Mouse (Mus musculus): ENCODE measurements around the gene Cavin2.

Cavin2 gene

DNA sequence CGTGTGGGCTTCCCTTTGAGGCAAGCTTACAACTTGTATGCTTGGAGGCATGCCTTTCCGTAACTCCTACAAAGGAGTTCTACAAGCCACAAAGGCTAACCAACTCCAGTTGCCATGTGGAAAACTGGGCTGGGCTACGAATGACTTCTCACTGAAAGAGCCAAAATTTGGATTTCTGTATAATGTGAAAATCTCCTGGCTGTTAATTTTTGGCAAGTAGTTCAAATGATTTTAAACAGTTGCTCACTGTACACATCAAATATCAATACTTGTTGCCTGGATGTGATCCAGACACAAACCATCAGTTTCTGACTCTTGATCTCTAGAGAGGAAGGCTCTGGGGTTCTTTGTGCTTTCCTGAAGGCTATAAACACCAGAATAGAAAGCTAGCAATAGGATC is 18.1 kb downstream of the Cavin2 start:
- no peak for DNase-seq (ENCODE audit: low spot score in 2 of 2)

DNA sequence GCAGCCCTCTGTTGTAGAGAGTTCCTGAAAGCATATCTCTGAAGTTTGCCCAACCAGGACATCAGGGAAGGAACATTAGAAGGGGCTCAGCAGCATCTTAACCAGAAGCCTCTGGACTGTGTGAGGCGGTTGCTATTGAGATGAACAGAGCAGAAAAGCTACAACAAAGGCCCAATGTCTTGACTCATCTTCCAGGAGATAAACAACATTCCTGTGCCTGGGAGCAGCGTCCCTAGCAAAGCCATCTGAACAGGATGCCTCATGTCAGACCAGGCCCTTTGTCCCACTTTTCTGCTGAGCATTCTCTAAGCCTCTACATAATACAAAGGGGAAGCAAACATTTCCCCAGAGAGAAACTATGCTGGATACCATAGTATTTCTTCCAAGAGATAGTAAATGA is 26.6 kb downstream of the Cavin2 start:
- DNase-seq (ENCODE audit: low spot score in 2 of 2) = no peak

DNA sequence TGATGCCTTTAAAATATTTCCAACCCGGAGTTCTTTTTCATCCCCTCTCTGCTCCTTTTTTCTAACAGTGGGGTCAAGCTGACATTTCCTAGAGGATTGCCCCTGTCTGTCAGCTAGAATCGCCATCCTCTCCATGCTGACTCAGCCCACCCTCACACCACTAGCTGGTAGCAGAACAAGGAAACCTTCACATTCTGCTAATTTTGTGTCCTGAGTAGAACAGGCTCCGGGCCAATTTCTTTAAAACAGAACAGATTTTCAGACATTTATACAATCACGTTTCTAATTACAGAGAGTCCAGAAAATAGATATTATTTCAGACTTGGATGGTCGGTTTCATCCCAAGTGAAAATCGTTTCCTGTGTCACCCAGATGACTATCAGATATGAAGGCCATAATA is 34.6 kb downstream of the Cavin2 start:
- no peak for DNase-seq (ENCODE audit: low spot score in 2 of 2)

DNA sequence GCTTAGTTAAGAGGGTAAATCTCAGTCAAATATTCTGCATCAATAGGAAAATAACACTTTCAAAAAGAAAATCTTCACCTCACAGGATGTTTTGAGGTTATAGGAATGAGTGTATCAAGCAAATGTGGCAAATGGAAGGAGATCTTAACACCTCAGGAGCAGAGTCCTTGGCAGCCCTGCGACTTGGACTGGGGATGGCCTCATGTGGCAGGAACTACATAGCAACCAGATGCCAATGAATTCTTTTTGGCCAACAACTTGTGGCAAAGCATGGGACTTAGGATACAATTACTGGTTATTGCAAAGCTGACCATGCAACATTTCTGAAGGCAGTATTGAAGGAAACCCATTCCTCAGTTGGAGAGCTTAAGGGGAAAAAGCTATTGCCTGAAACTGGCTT is 39.6 kb downstream of the Cavin2 start:
- DNase-seq (ENCODE audit: low spot score in 2 of 2) = no peak

DNA sequence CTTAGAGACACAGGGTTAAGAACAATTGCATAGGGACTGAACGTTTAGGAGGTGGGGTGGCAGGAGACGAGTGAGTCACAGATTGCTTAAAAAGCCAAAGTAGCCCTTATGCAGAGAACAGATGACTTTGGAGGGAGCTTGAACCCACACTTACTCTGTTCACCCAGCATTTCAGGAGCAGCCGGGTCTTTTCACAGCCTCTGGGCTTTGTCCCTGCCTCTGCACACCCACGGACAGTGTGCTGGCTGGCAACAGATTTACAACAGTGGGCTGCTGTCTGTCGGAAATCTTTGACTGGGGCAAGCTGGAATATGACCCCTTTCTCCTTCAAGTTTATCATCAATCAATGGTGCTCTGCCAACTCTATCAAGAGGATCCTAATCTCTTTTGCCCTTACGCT is 44.1 kb downstream of the Cavin2 start:
- no peak for DNase-seq (ENCODE audit: low spot score in 2 of 2)

DNA sequence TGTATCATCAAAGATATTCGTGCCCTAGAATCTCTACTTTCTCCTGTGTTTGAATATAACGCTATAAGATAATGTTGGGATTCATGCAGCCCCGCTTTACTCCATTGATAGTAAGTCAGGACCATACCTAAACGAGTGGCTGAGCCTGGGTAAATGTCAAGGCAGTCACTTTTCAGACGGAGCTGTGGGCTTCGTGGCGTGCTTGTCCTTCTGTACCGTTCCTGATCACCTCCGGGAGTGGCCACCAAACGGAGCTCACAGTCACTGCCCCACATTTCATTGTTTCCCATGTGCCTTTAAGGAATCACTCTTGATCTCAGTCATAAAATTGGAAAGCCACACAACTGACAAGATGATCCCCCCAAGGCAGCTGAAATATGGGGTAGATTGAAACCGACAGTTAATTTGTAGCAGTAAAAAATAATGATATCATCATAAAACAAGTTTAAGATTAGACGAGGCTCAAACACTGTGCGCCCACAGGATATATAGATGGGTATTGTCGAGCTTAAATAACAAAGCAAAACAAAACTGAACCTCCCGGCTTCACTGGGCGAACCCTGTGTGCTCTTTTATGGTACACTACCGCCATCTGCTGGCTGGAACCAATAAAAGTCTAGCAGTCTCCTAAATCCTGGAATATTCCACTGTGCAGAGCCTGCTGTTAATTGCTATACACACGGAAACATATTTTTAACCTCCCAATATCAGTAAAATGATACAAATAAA is 44.8 kb downstream of the Cavin2 start:
- peak in 1 of 2 experiments; percentile 42 for DNase-seq (ENCODE audit: low spot score in 2 of 2)

DNA sequence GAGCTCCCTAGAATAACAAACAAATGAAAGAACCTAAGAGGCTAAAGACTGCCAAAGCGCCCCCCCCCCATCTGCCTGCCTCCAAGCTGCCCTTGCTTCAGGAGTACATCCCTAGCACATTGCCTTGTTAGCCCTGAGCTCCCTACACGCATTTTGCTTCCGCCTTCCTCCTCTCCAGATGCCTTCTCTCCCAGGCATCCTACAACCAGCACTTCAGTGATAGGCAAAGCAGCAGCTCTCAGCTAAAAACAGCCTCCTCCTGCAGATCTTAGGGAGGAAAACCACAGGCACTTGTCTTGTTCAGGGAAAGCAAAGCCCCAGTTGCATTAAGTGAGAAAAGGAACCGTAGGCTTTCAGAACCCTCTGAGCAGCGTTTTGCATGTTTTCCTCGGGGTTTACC is 45.4 kb downstream of the Cavin2 start:
- no peak for DNase-seq (ENCODE audit: low spot score in 2 of 2)

DNA sequence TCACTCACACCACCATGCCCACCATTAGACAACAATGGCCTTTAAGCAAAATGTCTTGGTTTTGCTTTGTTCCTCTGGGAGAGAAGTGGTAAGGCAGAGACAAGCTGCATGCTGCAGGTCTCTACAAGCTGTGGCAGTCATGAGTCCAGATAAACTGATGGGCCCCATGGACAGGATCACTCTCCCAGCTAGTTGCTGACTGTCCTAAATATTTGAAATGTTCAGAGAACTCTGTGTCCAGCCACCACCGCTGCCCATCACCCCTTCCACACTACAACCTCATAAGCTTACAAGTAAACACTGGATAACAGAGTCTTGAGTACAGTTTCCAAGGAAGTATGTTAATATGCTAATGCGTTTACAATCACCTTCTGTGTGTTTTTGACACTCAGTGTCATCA is 46.2 kb downstream of the Cavin2 start:
- DNase-seq (ENCODE audit: low spot score in 2 of 2) = no peak

DNA sequence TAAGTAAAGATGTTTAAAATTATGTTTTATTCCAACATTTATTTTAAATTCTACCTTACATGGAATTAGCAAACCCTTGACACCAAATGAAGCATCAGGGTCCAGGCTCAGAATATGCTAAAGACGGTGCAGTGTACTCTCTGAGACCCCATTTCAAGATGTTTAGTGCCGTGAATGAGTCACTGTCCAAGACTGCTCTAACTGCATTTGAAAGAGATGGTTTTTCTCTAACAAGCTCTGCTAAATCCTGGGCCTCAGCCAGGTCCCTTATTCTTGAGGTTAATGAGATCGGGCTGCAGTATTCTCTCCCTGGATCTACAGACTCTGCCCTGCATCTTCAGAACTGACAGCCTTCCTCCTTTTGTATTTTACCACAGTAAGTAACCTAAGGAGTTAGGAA is 55.2 kb downstream of the Cavin2 start:
- DNase-seq (ENCODE audit: low spot score in 2 of 2) = no peak

DNA sequence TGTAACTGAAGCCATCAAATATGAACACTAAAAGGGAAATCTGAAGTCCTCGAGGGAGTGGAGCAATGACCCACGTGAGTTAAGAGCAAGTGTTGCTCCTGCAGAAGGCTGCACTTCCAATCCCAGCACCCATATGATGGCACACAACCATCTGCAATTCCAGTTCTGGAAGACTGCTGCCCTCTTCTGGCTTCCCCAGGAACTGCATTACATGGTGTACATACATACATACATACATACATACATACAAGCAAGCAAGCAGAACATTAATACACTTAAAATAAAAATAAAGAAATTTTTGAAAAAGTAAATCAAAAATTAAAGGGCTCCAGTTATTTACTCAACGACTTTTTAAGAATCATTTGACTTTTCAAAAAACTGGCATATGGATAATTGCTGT is 58.7 kb downstream of the Cavin2 start:
- DNase-seq (ENCODE audit: low spot score in 2 of 2) = no peak

DNA sequence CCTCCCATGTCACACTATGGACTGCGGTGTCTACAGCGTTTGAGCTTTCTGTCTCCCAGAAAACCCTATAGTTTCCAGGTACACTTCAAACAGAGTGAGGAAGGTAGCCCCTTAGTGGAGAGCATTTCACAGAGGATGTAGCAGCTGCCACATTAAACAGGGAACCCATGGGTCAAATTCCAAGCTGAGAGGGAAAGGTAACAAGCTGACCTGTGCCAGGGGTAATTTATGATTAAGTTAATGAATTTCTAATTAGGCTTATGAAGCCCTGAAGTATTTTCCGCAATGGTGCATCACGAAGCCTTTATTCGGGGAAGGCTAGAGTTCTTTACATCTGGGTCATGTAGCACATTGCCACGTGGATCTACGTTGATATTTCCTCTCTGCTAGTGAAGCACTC is 59.7 kb downstream of the Cavin2 start:
- no peak for DNase-seq (ENCODE audit: low spot score in 2 of 2)

DNA sequence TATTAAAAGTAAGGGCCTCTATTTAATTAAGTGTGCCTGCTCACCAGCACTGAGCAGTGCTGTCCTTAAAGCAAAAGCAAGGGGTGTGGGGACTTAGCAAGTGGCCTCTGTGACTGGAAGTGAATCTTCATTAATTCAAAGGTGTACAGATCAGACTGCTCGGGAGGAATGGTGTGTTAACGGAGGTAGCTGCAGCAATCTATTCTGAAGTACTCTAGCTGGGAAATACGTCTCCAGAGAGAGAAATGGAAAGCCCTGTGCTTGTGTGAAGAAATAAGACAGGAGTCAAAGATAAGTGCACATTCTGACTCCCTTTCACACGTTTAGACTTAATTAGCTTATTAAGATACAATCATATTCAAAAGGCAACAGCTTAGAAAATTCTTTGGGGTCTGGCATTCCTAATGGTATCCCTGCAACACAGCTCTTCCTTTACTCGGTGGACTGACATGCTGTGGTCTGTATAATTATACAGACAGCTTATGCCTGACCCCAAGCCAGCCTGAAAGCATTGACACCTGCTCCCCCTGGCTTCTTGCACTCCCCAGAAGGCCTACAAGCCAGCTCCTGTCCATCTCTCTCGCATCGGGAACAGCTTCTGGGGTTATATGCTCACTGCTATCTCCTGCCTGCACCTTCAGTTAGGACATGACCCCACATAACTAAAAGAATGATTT is 60.5 kb downstream of the Cavin2 start:
- no peak for DNase-seq (ENCODE audit: low spot score in 2 of 2)

Measured in spleen, postnatal 14 days (tissue).